Mouse (Mus musculus): ENCODE measurements around the gene Gng7.

DNA sequence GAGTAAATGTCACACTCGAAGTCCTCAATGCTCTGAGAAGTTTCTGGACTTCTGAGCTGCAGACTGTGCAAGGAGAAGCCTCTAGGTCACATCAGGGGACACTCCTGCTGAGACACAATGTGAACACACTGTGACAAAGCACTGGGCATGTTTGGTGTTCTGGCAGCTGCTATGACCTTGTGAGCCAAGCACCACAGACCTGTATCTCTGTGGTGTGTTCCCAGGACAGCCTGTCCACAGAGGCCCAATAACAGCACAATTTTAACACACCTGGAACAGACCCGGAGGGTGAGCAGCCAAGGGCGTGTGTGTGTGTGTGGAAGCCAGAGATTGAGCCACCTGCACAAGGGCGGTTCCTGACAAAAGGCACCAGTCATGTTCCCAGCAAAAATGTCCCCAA, 20.1 kb downstream of the Gng7 start:
- TF ChIP-seq CHD1 (IDR thresholded peaks at IDR 0.05; ENCODE audit: low read depth, low read length): no peak
- no peak for TF ChIP-seq MAX (IDR thresholded peaks at IDR 0.05; ENCODE audit: low read length)
- TF ChIP-seq POLR2A (IDR thresholded peaks at IDR 0.05; ENCODE audit: low read depth, low read length): no peak
- no peak for TF ChIP-seq CTCF (conservative IDR thresholded peaks at IDR 0.05 in 1 of 2, IDR thresholded peaks at IDR 0.05 in 1 of 2; ENCODE audit: low read depth in 2 of 2, low read length in 2 of 2)
- TF ChIP-seq TBP (conservative IDR thresholded peaks at IDR 0.05; ENCODE audit: low read depth, low read length): no peak
- TF ChIP-seq ZKSCAN1 (IDR thresholded peaks at IDR 0.05; ENCODE audit: borderline replicate concordance, low read depth, low read length): no peak
- no peak for TF ChIP-seq ZC3H11A (IDR thresholded peaks at IDR 0.05; ENCODE audit: low read depth, low read length)
- TF ChIP-seq KAT2A (IDR thresholded peaks at IDR 0.05; ENCODE audit: insufficient replicate concordance, low read length): no peak

Measured in CH12.LX (cell line).